Mouse (Mus musculus) forebrain, postnatal 0 days (tissue): Measurements from ENCODE around the gene Snx29. TPM values are rescaled to one million over a fixed set of nuclear protein-coding genes. Genes with fewer than 3 reads are reported as not detected.
A peak's percentile ranks its signal among the peaks of the same experiment; 100 is the strongest.

Experiments used
- ATAC-seq: fragments of 200-750 bp; cut with Nextera tagmentation; 2 replicates; pipeline ENCODE4 v1.8.0; 2017; ENCODE audit warnings: mild to moderate bottlenecking, moderate library complexity
- DNase-seq: peaks from one replicate; pipeline ENCODE4 v3.0.0-alpha.2; 2015
- H3K27ac ChIP-seq: fragments of 300-500 bp; sonication (generic); 2 replicates; pipeline ENCODE4 v1.5.1; 2014; ENCODE audit warnings: low read depth, mild to moderate bottlenecking, antibody characterized with exemption, low read length, moderate library complexity, mixed read lengths
- H3K27me3 ChIP-seq: fragments of 300-500 bp; sonication (generic); 2 replicates; pipeline ENCODE4 v1.6.1; 2014; ENCODE audit warnings: mild to moderate bottlenecking, low read length, mixed read lengths; ENCODE audit not compliant: insufficient read depth
- H3K36me3 ChIP-seq: fragments of 300-500 bp; sonication (generic); 2 replicates; pipeline ENCODE4 v1.6.1; 2014; ENCODE audit warnings: mild to moderate bottlenecking, moderate library complexity; ENCODE audit not compliant: insufficient read depth
- H3K4me1 ChIP-seq: fragments of 300-500 bp; sonication (generic); 2 replicates; pipeline ENCODE4 v1.6.1; 2014; ENCODE audit warnings: antibody characterized with exemption; ENCODE audit not compliant: insufficient read depth
- H3K4me2 ChIP-seq: fragments of 300-500 bp; sonication (generic); 2 replicates; pipeline ENCODE4 v1.6.1; 2014; ENCODE audit warnings: low read depth, mild to moderate bottlenecking, moderate library complexity
- H3K4me3 ChIP-seq: fragments of 300-500 bp; sonication (generic); 2 replicates; pipeline ENCODE4 v1.5.1; 2014; ENCODE audit warnings: low read depth, low read length, mixed read lengths
- H3K9ac ChIP-seq: fragments of 300-500 bp; sonication (generic); 2 replicates; pipeline ENCODE4 v1.6.1; 2014; ENCODE audit warnings: mild to moderate bottlenecking
- H3K9me3 ChIP-seq: fragments of 300-500 bp; sonication (generic); 2 replicates; pipeline ENCODE4 v1.6.1; 2016; ENCODE audit warnings: low read length
- CTCF ChIP-seq: sonication (generic); IDR thresholded peaks from 2 replicates; pipeline ENCODE4 v1.5.1; 2016; ENCODE audit warnings: antibody characterized with exemption, control low read depth, low read depth
- whole genome bisulfite sequencing: fragments of 180-500 bp; shearing (Covaris S2); extraction: QIAGEN DNeasy Blood & Tissue Kit; methylation state at CpG from one replicate; pipeline ENCODE4 v1.1.7; 2014; 5-methylcytosine and 5-hydroxymethylcytosine counted together
- polyA plus RNA-seq: library from polyadenylated mRNA; unstranded; fragments of >200 nt; fragmentation: Nextera tagmentation; extraction: Ambion mirVana; gene quantifications from 2 replicates; pipeline ENCODE4 v1.2.1, GENCODE M21; 2015
- total RNA-seq: library from RNA; depleted of rRNA; stranded (reverse); fragments of >200 nt; gene quantifications from 2 replicates; pipeline ENCODE4 v1.2.3, GENCODE M21; 2014

Gene Snx29
- total and polyA plus RNA-seq, 2 experiments from 2014 or later, result 5.8 to 20.6 TPM

DNA sequence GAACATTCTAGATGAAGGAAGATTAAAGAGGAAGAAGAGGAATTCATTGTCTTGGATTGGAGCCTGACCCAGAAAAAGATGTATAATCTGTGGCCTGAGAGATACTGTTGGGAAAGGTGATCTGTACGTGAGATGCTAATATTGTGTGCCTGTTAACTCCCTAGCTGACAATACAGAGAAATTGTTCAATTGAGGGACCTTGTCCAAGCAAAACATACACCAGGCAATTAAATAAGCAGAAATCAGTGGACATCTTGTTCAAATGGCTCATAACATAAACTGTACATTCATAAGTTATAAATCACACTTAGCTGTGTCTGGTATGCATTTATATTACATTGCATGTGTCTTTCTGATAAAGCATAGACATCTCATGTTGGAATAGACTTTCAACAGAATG is 451.6 kb downstream of the Snx29 start:
- H3K9me3 ChIP-seq, result no peaks in the 10 kb centered on the region
- H3K36me3 ChIP-seq, result no peaks in the 10 kb centered on the region
- no peak overlapping the region for H3K27ac ChIP-seq
- no peak overlapping the region for H3K4me3 ChIP-seq
- H3K4me1 ChIP-seq, result no peaks in the 10 kb centered on the region
- no peak overlapping the region for H3K9ac ChIP-seq
- DNase-seq, result no peak
- no peak overlapping the region for H3K4me2 ChIP-seq
- no peaks in the 10 kb centered on the region for H3K27me3 ChIP-seq
- WGBS, result 87% methylated on average over 1 of the region's 1 CpGs
- no peak for TF ChIP-seq CTCF
- ATAC-seq, result no peak

- no peak for TF ChIP-seq CTCF
- H3K27me3 ChIP-seq, result no peaks in the 10 kb centered on the region
- H3K36me3 ChIP-seq, result no peaks in the 10 kb centered on the region
- DNase-seq (no peak), ATAC-seq (no peak)
- no peaks in the 10 kb centered on the region for H3K4me1 ChIP-seq
- H3K9me3 ChIP-seq, result no peaks in the 10 kb centered on the region
- H3K9ac ChIP-seq, result no peak overlapping the region
- no peak overlapping the region for H3K4me2 ChIP-seq
- no peak overlapping the region for H3K4me3 ChIP-seq
- 35% methylated on average over 3 of the region's 3 CpGs for WGBS
- no peak overlapping the region for H3K27ac ChIP-seq
These were observed 453.8 kb downstream of the Snx29 start for GRCm38 (mm10) chr16:11776528-11776927.

DNA sequence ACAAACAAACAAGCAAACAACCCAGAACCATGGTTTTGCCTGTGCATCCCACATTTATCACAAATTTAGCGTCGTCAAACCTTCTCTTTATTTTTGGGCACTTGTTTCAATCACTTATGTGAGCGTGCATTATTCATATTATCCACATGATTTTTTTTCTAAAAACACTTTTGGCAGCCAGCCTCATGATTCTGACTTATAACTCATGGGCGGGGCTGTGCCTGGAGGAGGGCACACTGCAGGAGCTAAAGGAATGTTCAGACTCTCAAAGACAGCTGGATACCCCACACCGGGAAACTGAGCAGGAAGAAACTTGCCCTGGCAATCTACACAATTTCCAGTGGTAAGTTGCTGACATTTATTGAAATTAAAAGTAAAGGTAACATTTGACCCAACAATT is 455.5 kb downstream of the Snx29 start:
- Histone ChIP-seq H3K4me2 (no peak overlapping the region), H3K27ac (no peak overlapping the region), H3K9me3 (no peaks in the 10 kb centered on the region), H3K4me1 (no peaks in the 10 kb centered on the region), H3K9ac (no peak overlapping the region), H3K36me3 (no peaks in the 10 kb centered on the region), H3K27me3 (no peaks in the 10 kb centered on the region), H3K4me3 (no peak overlapping the region)
- TF ChIP-seq CTCF, result no peak
- WGBS, result 60% methylated on average over 5 of the region's 5 CpGs
- ATAC-seq (no peak), DNase-seq (no peak)

DNA sequence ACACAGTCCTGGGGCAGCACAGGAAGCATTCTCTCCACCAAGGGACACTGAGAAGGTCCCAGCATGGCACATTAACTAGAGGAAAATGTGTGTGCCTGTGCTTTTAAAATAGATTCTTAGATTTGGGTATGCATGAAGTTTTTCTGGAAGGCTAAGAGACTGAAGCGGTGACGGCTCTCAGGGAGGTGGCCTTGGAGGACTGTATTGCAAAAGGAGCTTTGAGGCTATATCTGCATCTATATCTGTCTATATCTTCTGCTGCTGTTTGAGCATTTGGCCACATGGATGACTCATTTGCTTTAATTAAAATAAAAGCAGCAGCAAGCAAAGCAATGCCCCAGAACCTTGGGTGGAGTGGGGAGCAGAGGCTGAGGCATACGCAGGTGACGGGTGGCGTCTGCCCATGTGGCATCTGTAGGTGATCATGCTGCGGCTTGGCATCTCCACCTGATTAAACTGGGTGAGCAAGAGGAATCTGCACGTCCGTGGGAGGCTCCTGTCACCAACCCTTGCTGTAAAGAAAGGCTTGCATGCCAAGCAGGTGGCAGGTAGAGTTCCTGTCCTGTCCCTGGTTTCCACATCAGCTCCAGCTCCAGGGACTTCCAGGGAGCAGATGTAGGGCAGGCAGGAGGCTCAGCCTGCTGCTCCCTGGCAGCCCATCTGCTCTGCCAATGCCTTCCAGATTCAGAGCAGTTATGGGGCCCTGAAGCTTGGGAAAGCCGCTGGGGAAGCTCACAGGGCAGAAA is 456.2 kb downstream of the Snx29 start:
- 78% methylated on average over 9 of the region's 9 CpGs for WGBS
- H3K36me3 ChIP-seq, result no peaks in the 10 kb centered on the region
- no peak overlapping the region for H3K9ac ChIP-seq
- ATAC-seq, result peak; percentile 51; the same call in 1 of the 2 replicates
- no peaks in the 10 kb centered on the region for H3K27me3 ChIP-seq
- no peak for TF ChIP-seq CTCF
- no peak overlapping the region for H3K4me2 ChIP-seq
- no peak overlapping the region for H3K4me3 ChIP-seq
- H3K9me3 ChIP-seq, result no peaks in the 10 kb centered on the region
- no peak overlapping the region for H3K27ac ChIP-seq
- DNase-seq, result peak; percentile 43
- H3K4me1 ChIP-seq, result no peaks in the 10 kb centered on the region

DNA sequence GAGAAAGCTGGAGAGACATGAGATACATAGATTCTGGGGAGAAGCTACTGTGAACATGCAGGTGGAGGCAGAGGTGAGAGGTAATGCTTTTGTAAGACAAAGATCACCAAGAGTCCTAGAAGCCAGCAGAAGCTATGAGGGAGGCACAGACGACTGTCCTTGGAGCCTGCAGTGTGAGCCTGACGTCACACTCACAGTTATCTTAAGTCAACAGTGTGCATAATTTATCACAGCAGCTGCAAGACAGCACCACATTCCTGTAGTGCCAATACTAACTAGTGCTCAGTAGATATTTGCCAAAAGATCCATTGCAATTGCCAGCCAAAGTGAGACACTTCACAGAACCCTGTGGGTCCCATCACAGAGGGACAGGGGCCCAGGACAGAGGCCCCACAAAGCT is 459.4 kb downstream of the Snx29 start:
- Histone ChIP-seq H3K9me3 (no peaks in the 10 kb centered on the region), H3K4me1 (no peaks in the 10 kb centered on the region), H3K27me3 (no peaks in the 10 kb centered on the region), H3K4me2 (no peak overlapping the region), H3K27ac (0 out of 2 replicates have a peak overlapping the region, but pooled peaks have one; percentile 21), H3K36me3 (no peaks in the 10 kb centered on the region), H3K9ac (no peak overlapping the region), H3K4me3 (no peak overlapping the region)
- ATAC-seq, result peak; percentile 79
- TF ChIP-seq CTCF, result no peak
- 23% methylated on average over 2 of the region's 2 CpGs for WGBS
- DNase-seq, result no peak

GRCm38 (mm10) chr16:11783337-11783736 is 460.6 kb downstream of the Snx29 start:
- Histone ChIP-seq H3K4me3 (no peak overlapping the region), H3K36me3 (no peaks in the 10 kb centered on the region)
- TF ChIP-seq CTCF, result no peak

DNA sequence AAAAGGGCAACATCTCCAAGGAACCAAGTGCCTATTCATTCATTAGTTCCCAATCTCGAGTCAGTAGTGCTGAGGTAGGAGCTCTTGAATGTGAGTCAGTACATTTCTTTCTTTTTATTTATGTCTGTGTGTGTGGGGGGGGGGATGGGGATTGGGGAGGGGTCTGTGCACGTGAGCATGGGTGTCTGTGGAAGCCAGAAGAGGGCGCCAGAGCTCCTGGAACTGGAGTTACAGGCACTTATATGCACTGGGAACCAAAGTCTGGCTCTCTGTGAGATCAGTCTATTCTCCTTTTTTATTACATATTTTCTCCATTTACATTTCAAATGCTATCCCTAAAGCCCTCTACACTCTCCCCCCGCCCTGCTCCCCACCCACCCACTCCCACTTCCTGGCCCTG is 461.6 kb downstream of the Snx29 start:
- DNase-seq (no peak), ATAC-seq (no peak)
- 66% methylated on average over 4 of the region's 4 CpGs for WGBS
- H3K36me3 ChIP-seq, result no peaks in the 10 kb centered on the region
- H3K4me1 ChIP-seq, result no peaks in the 10 kb centered on the region
- H3K9me3 ChIP-seq, result no peaks in the 10 kb centered on the region
- no peaks in the 10 kb centered on the region for H3K27me3 ChIP-seq
- H3K9ac ChIP-seq, result no peak overlapping the region
- H3K4me3 ChIP-seq, result no peak overlapping the region
- no peak for TF ChIP-seq CTCF
- H3K27ac ChIP-seq, result no peak overlapping the region
- H3K4me2 ChIP-seq, result no peak overlapping the region

More at GRCm38 (mm10) chr16:11783337-11783736, 460.6 kb downstream of the Snx29 start:
- no peak for ATAC-seq
- Histone ChIP-seq H3K9me3 (no peaks in the 10 kb centered on the region), H3K4me1 (no peaks in the 10 kb centered on the region), H3K4me2 (no peak overlapping the region), H3K9ac (no peak overlapping the region), H3K27me3 (no peaks in the 10 kb centered on the region), H3K27ac (no peak overlapping the region)
- DNase-seq, result no peak
